Mouse (Mus musculus): ENCODE data around the gene Zbtb32. TPM values are rescaled to one million over a fixed set of nuclear protein-coding genes. Genes with fewer than 3 reads are reported as not detected.

Gene Zbtb32
- polyA plus RNA-seq, 1 experiment from 2014 or later, result 0.23 TPM

GRCm38 (mm10) chr7:30592772-30593423 is 5.8 kb downstream of the Zbtb32 start:
- Histone ChIP-seq H3K4me3 (replicated peaks; ENCODE audit: low read length) (no peak overlapping the region), H3K36me3 (ENCODE audit: control insufficient read depth, insufficient read depth) (no peaks in the 10 kb centered on the region), H3K9ac (replicated peaks; ENCODE audit: low read depth, low read length) (no peak overlapping the region), H3K4me2 (ENCODE audit: low read length) (no peak overlapping the region), H3K27ac (ENCODE audit: low read length) (no peak overlapping the region), H3K9me3 (ENCODE audit: control insufficient read depth, low read length) (no peaks in the 10 kb centered on the region), H3K4me1 (replicated peaks; ENCODE audit: control insufficient read depth, insufficient read depth, low read length) (peaks cover 6% of the 10 kb centered on the region; the same call in 1 of the 2 replicates), H3K27me3 (replicated peaks; ENCODE audit: control insufficient read depth, insufficient read depth, low read length) (no peaks in the 10 kb centered on the region)
- ATAC-seq, result no peak
- WGBS, result 58% methylated on average over 5 of the region's 5 CpGs

GRCm38 (mm10) chr7:30591605-30591951 is 7.1 kb downstream of the Zbtb32 start:
- Histone ChIP-seq H3K4me1 (replicated peaks; ENCODE audit: control insufficient read depth, insufficient read depth, low read length) (peaks cover 19% of the 10 kb centered on the region), H3K4me3 (replicated peaks; ENCODE audit: low read length) (no peak overlapping the region), H3K9me3 (ENCODE audit: control insufficient read depth, low read length) (no peaks in the 10 kb centered on the region), H3K9ac (replicated peaks; ENCODE audit: low read depth, low read length) (no peak overlapping the region), H3K27ac (ENCODE audit: low read length) (no peak overlapping the region), H3K4me2 (ENCODE audit: low read length) (no peak overlapping the region), H3K27me3 (replicated peaks; ENCODE audit: control insufficient read depth, insufficient read depth, low read length) (no peaks in the 10 kb centered on the region), H3K36me3 (ENCODE audit: control insufficient read depth, insufficient read depth) (no peaks in the 10 kb centered on the region)
- 29% methylated on average over 4 of the region's 4 CpGs for WGBS
- ATAC-seq, result no peak

GRCm38 (mm10) chr7:30590927-30591604 is 7.6 kb downstream of the Zbtb32 start:
- ATAC-seq, result no peak
- 93% methylated on average over 9 of the region's 9 CpGs for WGBS
- no peak overlapping the region for H3K9ac ChIP-seq (replicated peaks; ENCODE audit: low read depth, low read length)

GRCm38 (mm10) chr7:30589435-30590301 is 9.0 kb downstream of the Zbtb32 start:
- 30% methylated on average over 40 of the region's 40 CpGs for WGBS
- peak; percentile 60 for ATAC-seq
- peaks cover 5% of the 10 kb centered on the region; the same call in 1 of the 2 replicates for H3K36me3 ChIP-seq (ENCODE audit: control insufficient read depth, insufficient read depth)
- peak overlapping the region; percentile 99 for H3K4me3 ChIP-seq (replicated peaks; ENCODE audit: low read length)
- peak overlapping the region; percentile 91 for H3K27ac ChIP-seq (ENCODE audit: low read length)
- H3K9ac ChIP-seq (replicated peaks; ENCODE audit: low read depth, low read length), result peak overlapping the region; percentile 99
- no peaks in the 10 kb centered on the region for H3K9me3 ChIP-seq (ENCODE audit: control insufficient read depth, low read length)
- no peaks in the 10 kb centered on the region for H3K27me3 ChIP-seq (replicated peaks; ENCODE audit: control insufficient read depth, insufficient read depth, low read length)
- H3K4me1 ChIP-seq (replicated peaks; ENCODE audit: control insufficient read depth, insufficient read depth, low read length), result peaks cover 23% of the 10 kb centered on the region
- peak overlapping the region; percentile 77 for H3K4me2 ChIP-seq (ENCODE audit: low read length)

More at GRCm38 (mm10) chr7:30590927-30591604, 7.6 kb downstream of the Zbtb32 start:
- no peak overlapping the region for H3K4me2 ChIP-seq (ENCODE audit: low read length)
- no peak overlapping the region for H3K27ac ChIP-seq (ENCODE audit: low read length)
- no peaks in the 10 kb centered on the region for H3K36me3 ChIP-seq (ENCODE audit: control insufficient read depth, insufficient read depth)
- H3K9me3 ChIP-seq (ENCODE audit: control insufficient read depth, low read length), result no peaks in the 10 kb centered on the region
- H3K4me3 ChIP-seq (replicated peaks; ENCODE audit: low read length), result no peak overlapping the region
- H3K4me1 ChIP-seq (replicated peaks; ENCODE audit: control insufficient read depth, insufficient read depth, low read length), result peaks cover 23% of the 10 kb centered on the region
- H3K27me3 ChIP-seq (replicated peaks; ENCODE audit: control insufficient read depth, insufficient read depth, low read length), result no peaks in the 10 kb centered on the region

- Histone ChIP-seq H3K4me3 (replicated peaks; ENCODE audit: low read length) (peak within 1 kb of the TSS; percentile 99), H3K9me3 (ENCODE audit: control insufficient read depth, low read length) (no peaks in the 10 kb centered on the region), H3K4me1 (replicated peaks; ENCODE audit: control insufficient read depth, insufficient read depth, low read length) (peaks cover 23% of the 10 kb centered on the region), H3K27me3 (replicated peaks; ENCODE audit: control insufficient read depth, insufficient read depth, low read length) (no peaks in the 10 kb centered on the region), H3K9ac (replicated peaks; ENCODE audit: low read depth, low read length) (peak within 1 kb of the TSS; percentile 99), H3K27ac (ENCODE audit: low read length) (peak within 1 kb of the TSS; percentile 91), H3K36me3 (ENCODE audit: control insufficient read depth, insufficient read depth) (peaks cover 13% of the 10 kb centered on the region), H3K4me2 (ENCODE audit: low read length) (peak within 1 kb of the TSS; percentile 83)
- ATAC-seq, result peak; percentile 94
- WGBS, result under 1% methylated on average over 48 of the region's 68 CpGs
These were observed 9.9 kb downstream of the Zbtb32 start, which contains the start of gene Kmt2b for GRCm38 (mm10) chr7:30588676-30589434. Kmt2b (minus strand) TSS chr7:30588726.

GRCm38 (mm10) chr7:30587842-30588667 is 10.7 kb downstream of the Zbtb32 start:
- Histone ChIP-seq H3K9me3 (ENCODE audit: control insufficient read depth, low read length) (no peaks in the 10 kb centered on the region), H3K36me3 (ENCODE audit: control insufficient read depth, insufficient read depth) (peaks cover 20% of the 10 kb centered on the region), H3K9ac (replicated peaks; ENCODE audit: low read depth, low read length) (peak overlapping the region; percentile 99), H3K4me1 (replicated peaks; ENCODE audit: control insufficient read depth, insufficient read depth, low read length) (peaks cover 23% of the 10 kb centered on the region), H3K27me3 (replicated peaks; ENCODE audit: control insufficient read depth, insufficient read depth, low read length) (no peaks in the 10 kb centered on the region), H3K4me2 (ENCODE audit: low read length) (peak overlapping the region; percentile 83), H3K27ac (ENCODE audit: low read length) (peak overlapping the region; percentile 91), H3K4me3 (replicated peaks; ENCODE audit: low read length) (peak overlapping the region; percentile 99)
- peak; percentile 39 for ATAC-seq
- WGBS, result under 1% methylated on average over 60 of the region's 67 CpGs

- H3K36me3 ChIP-seq (ENCODE audit: control insufficient read depth, insufficient read depth), result peaks cover 34% of the 10 kb centered on the region
- H3K9ac ChIP-seq (replicated peaks; ENCODE audit: low read depth, low read length), result no peak overlapping the region
These were observed 12.2 kb downstream of the Zbtb32 start for GRCm38 (mm10) chr7:30586455-30587020.

GRCm38 (mm10) chr7:30585170-30585569 is 13.5 kb downstream of the Zbtb32 start:
- Histone ChIP-seq H3K4me1 (replicated peaks; ENCODE audit: control insufficient read depth, insufficient read depth, low read length) (peaks cover 23% of the 10 kb centered on the region), H3K9ac (replicated peaks; ENCODE audit: low read depth, low read length) (no peak overlapping the region), H3K4me2 (ENCODE audit: low read length) (no peak overlapping the region), H3K4me3 (replicated peaks; ENCODE audit: low read length) (no peak overlapping the region), H3K27ac (ENCODE audit: low read length) (no peak overlapping the region), H3K9me3 (ENCODE audit: control insufficient read depth, low read length) (no peaks in the 10 kb centered on the region), H3K27me3 (replicated peaks; ENCODE audit: control insufficient read depth, insufficient read depth, low read length) (no peaks in the 10 kb centered on the region), H3K36me3 (ENCODE audit: control insufficient read depth, insufficient read depth) (peaks cover 43% of the 10 kb centered on the region)
- WGBS, result 92% methylated on average over 7 of the region's 7 CpGs
- no peak for ATAC-seq

More at GRCm38 (mm10) chr7:30586455-30587020, 12.2 kb downstream of the Zbtb32 start:
- WGBS, result 87% methylated on average over 28 of the region's 28 CpGs
- no peaks in the 10 kb centered on the region for H3K9me3 ChIP-seq (ENCODE audit: control insufficient read depth, low read length)
- peaks cover 23% of the 10 kb centered on the region for H3K4me1 ChIP-seq (replicated peaks; ENCODE audit: control insufficient read depth, insufficient read depth, low read length)
- H3K4me3 ChIP-seq (replicated peaks; ENCODE audit: low read length), result no peak overlapping the region; the same call in 1 of the 2 replicates
- ATAC-seq, result no peak
- no peak overlapping the region; the same call in 1 of the 2 replicates for H3K4me2 ChIP-seq (ENCODE audit: low read length)
- no peak overlapping the region for H3K27ac ChIP-seq (ENCODE audit: low read length)
- no peaks in the 10 kb centered on the region for H3K27me3 ChIP-seq (replicated peaks; ENCODE audit: control insufficient read depth, insufficient read depth, low read length)

All from forebrain, embryonic 16.5 days (tissue).